Mouse (Mus musculus): ENCODE measurements at regions not wholly inside any gene's neighbourhood (a gene's known extent, or its start where the extent isn't known, plus 50 kb on each side); places are given as distances from the start of the nearest gene placed in this dataset.

- DNase-seq: peak; percentile 14
These were observed 64.0 kb downstream of the Rps24 start for GRCm38 (mm10) chr14:24550763-24551471.

GRCm38 (mm10) chr14:24551472-24551783, 64.5 kb downstream of the Rps24 start:
- no peak for DNase-seq

- no peak for DNase-seq
These were observed 78.1 kb downstream of the Rps24 start for GRCm38 (mm10) chr14:24564801-24565624.

- DNase-seq: peak; percentile 58
These were observed 78.9 kb downstream of the Rps24 start for GRCm38 (mm10) chr14:24565718-24566322.

- DNase-seq: no peak
These were observed 88.2 kb downstream of the Rps24 start for GRCm38 (mm10) chr14:24575111-24575510.

GRCm38 (mm10) chr14:24578535-24579111, 91.7 kb downstream of the Rps24 start:
- peak; percentile 68 for DNase-seq

GRCm38 (mm10) chr14:24579153-24579795, 92.3 kb downstream of the Rps24 start:
- no peak for DNase-seq

- DNase-seq: no peak
These were observed 99.4 kb downstream of the Rps24 start for GRCm38 (mm10) chr14:24586133-24586908.

GRCm38 (mm10) chr14:24586982-24587672, 100.2 kb downstream of the Rps24 start:
- peak; percentile 68 for DNase-seq

GRCm38 (mm10) chr14:24588041-24588440, 101.1 kb downstream of the Rps24 start:
- no peak for DNase-seq

GRCm38 (mm10) chr14:24606444-24607173, 119.7 kb downstream of the Rps24 start:
- DNase-seq: peak; percentile 36

- no peak for DNase-seq
These were observed 121.4 kb downstream of the Rps24 start for GRCm38 (mm10) chr14:24608356-24608755.

- DNase-seq: no peak
These were observed 125.5 kb downstream of the Rps24 start for GRCm38 (mm10) chr14:24612254-24612995.

GRCm38 (mm10) chr14:24615776-24616175, 128.9 kb downstream of the Rps24 start:
- DNase-seq: no peak

GRCm38 (mm10) chr14:24616306-24617125, 129.6 kb downstream of the Rps24 start:
- no peak for DNase-seq

GRCm38 (mm10) chr14:24617126-24617375, 130.1 kb downstream of the Rps24 start:
- DNase-seq: no peak

GRCm38 (mm10) chr14:24617393-24617861, 130.5 kb downstream of the Rps24 start:
- DNase-seq: no peak

- DNase-seq: no peak
These were observed 131.5 kb downstream of the Rps24 start for GRCm38 (mm10) chr14:24618226-24619038.

Measured in adrenal gland, postnatal 14 days (tissue).